Comparison of ENCODE assay signal across 13 mouse cellular contexts in genomic region chr10:122693911-122694618, GRCm38 (mm10). TPM values are rescaled to one million over a fixed set of nuclear protein-coding genes. Genes with fewer than 3 reads are reported as not detected.
DNase-seq lines count a peak whose midpoint lies in the region; ATAC-seq and TF ChIP-seq lines count a peak whose summit lies in the region.
"Had no signal": no experiment of that assay in that cellular context is flagged by ENCODE, and none has a peak within 500 bp of the region (broad histone marks: within the 10 kb centered on the region; RNA-seq: fewer than 3 reads in every experiment).

No protein-coding gene starts in this region.

- TF ChIP-seq POLR2A in cerebellum, adult 2 months (IDR thresholded peaks at IDR 0.05; ENCODE audit: borderline replicate concordance, insufficient read depth, low read length) = no peak

- no peak overlapping the region for H3K9ac ChIP-seq in kidney, embryonic 14.5 days (ENCODE audit: low read depth, low read length)
- no peak overlapping the region for H3K9ac ChIP-seq in stomach, embryonic 16.5 days (ENCODE audit: low read length)
- no peak overlapping the region for H3K9ac ChIP-seq in stomach, postnatal 0 days (ENCODE audit: low read length)
- no peak overlapping the region for H3K9ac ChIP-seq in limb, embryonic 13.5 days
- H3K9ac ChIP-seq: forebrain, postnatal 0 days; liver, embryonic 12.5 days had no signal

- no peaks in the 10 kb centered on the region for H3K9me3 ChIP-seq in kidney, embryonic 14.5 days (ENCODE audit: control insufficient read depth, low read length)
- no peaks in the 10 kb centered on the region for H3K9me3 ChIP-seq in stomach, embryonic 16.5 days (replicated peaks; ENCODE audit: control insufficient read depth, low read length)
- H3K9me3 ChIP-seq in stomach, postnatal 0 days (ENCODE audit: control insufficient read depth, low read length) = no peaks in the 10 kb centered on the region
- no peaks in the 10 kb centered on the region for H3K9me3 ChIP-seq in limb, embryonic 13.5 days
- H3K9me3 ChIP-seq: heart, embryonic 10.5 days; liver, embryonic 12.5 days had no signal

- peaks cover 7% of the 10 kb centered on the region for H3K4me1 ChIP-seq in kidney, embryonic 14.5 days (ENCODE audit: control insufficient read depth, insufficient read depth, low read length)
- H3K4me1 ChIP-seq in stomach, embryonic 16.5 days (ENCODE audit: control insufficient read depth, insufficient read depth, low read length) = 0 out of 2 replicates have a peak, but pooled peaks cover 5% of the 10 kb centered on the region
- H3K4me1 ChIP-seq in stomach, postnatal 0 days (replicated peaks; ENCODE audit: control insufficient read depth, insufficient read depth) = no peaks in the 10 kb centered on the region
- peaks cover 22% of the 10 kb centered on the region for H3K4me1 ChIP-seq in limb, embryonic 13.5 days
- H3K4me1 ChIP-seq in cerebellum, adult 2 months (ENCODE audit: control insufficient read depth, insufficient read depth, low read length) = peaks cover 16% of the 10 kb centered on the region
- H3K4me1 ChIP-seq: liver, embryonic 12.5 days had no signal

- TF ChIP-seq EP300 in stomach, postnatal 0 days (optimal IDR thresholded peaks at IDR 0.05) = no peak

- no peaks in the 10 kb centered on the region for H3K36me3 ChIP-seq in kidney, embryonic 14.5 days (ENCODE audit: control insufficient read depth, insufficient read depth, low read length)
- H3K36me3 ChIP-seq in stomach, embryonic 16.5 days (ENCODE audit: control insufficient read depth, insufficient read depth, low read length) = no peaks in the 10 kb centered on the region
- no peaks in the 10 kb centered on the region for H3K36me3 ChIP-seq in stomach, postnatal 0 days (ENCODE audit: control insufficient read depth, insufficient read depth, low read length)
- no peaks in the 10 kb centered on the region for H3K36me3 ChIP-seq in limb, embryonic 13.5 days
- H3K36me3 ChIP-seq: G1E; heart, embryonic 10.5 days; liver, embryonic 12.5 days had no signal

- peak; percentile 69; the same call in 1 of the 2 replicates for ATAC-seq in kidney, embryonic 14.5 days (ENCODE audit: low FRiP score, low TSS enrichment)
- ATAC-seq in stomach, embryonic 16.5 days (ENCODE audit: insufficient read depth, low FRiP score) = peak; percentile 44; the same call in 1 of the 2 replicates
- ATAC-seq in stomach, postnatal 0 days (ENCODE audit: low FRiP score, low TSS enrichment) = no peak
- ATAC-seq in limb, embryonic 13.5 days (ENCODE audit: low FRiP score, low read depth) = no peak
- ATAC-seq: liver, embryonic 12.5 days had no signal

- WGBS in kidney, embryonic 14.5 days = 57% methylated on average over 17 of the region's 17 CpGs
- 74% methylated on average over 12 of the region's 17 CpGs for WGBS in stomach, embryonic 16.5 days
- 80% methylated on average over 17 of the region's 17 CpGs for WGBS in stomach, postnatal 0 days
- WGBS in limb, embryonic 13.5 days = 66% methylated on average over 17 of the region's 17 CpGs
- 91% methylated on average over 17 of the region's 17 CpGs for WGBS in cerebellum, adult 2 months

- H3K4me3 ChIP-seq in kidney, embryonic 14.5 days (ENCODE audit: low read length) = no peak overlapping the region
- no peak overlapping the region for H3K4me3 ChIP-seq in stomach, embryonic 16.5 days (replicated peaks; ENCODE audit: low read length)
- no peak overlapping the region for H3K4me3 ChIP-seq in stomach, postnatal 0 days (ENCODE audit: low read depth, low read length)
- H3K4me3 ChIP-seq in limb, embryonic 13.5 days = no peak overlapping the region
- no peak overlapping the region for H3K4me3 ChIP-seq in cerebellum, adult 2 months (replicated peaks; ENCODE audit: insufficient read depth, low read depth, low read length)
- H3K4me3 ChIP-seq: heart, embryonic 10.5 days; liver, embryonic 12.5 days had no signal

- DNase-seq in kidney, postnatal 10 days = no peak
- DNase-seq in stomach, postnatal 0 days (ENCODE audit: low spot score) = no peak
- no peak for DNase-seq in adrenal gland, postnatal 10 days
- DNase-seq in testis, postnatal 14 days (ENCODE audit: low spot score) = no peak
- DNase-seq in cerebellum, adult 2 months = no peak
- DNase-seq: lung, postnatal 36 days had no signal

- H3K4me2 ChIP-seq in kidney, embryonic 14.5 days (replicated peaks; ENCODE audit: low read depth, low read length) = no peak overlapping the region
- no peak overlapping the region for H3K4me2 ChIP-seq in stomach, embryonic 16.5 days (ENCODE audit: low read depth, low read length)
- H3K4me2 ChIP-seq in stomach, postnatal 0 days (replicated peaks; ENCODE audit: low read depth) = no peak overlapping the region
- H3K4me2 ChIP-seq in limb, embryonic 13.5 days (replicated peaks) = no peak overlapping the region; the same call in 1 of the 2 replicates
- H3K4me2 ChIP-seq: liver, embryonic 12.5 days had no signal

- no peaks in the 10 kb centered on the region for H3K27me3 ChIP-seq in kidney, embryonic 14.5 days (ENCODE audit: control insufficient read depth, insufficient read depth, low read length)
- no peaks in the 10 kb centered on the region for H3K27me3 ChIP-seq in stomach, embryonic 16.5 days (ENCODE audit: control insufficient read depth, insufficient read depth, low read length)
- no peaks in the 10 kb centered on the region for H3K27me3 ChIP-seq in stomach, postnatal 0 days (ENCODE audit: control insufficient read depth, insufficient read depth, low read length)
- no peaks in the 10 kb centered on the region for H3K27me3 ChIP-seq in limb, embryonic 13.5 days
- H3K27me3 ChIP-seq in cerebellum, adult 2 months (ENCODE audit: control insufficient read depth, insufficient read depth, low read length) = no peaks in the 10 kb centered on the region
- H3K27me3 ChIP-seq: liver, embryonic 12.5 days had no signal

- TF ChIP-seq CTCF in stomach, postnatal 0 days (IDR thresholded peaks at IDR 0.05; ENCODE audit: low read depth) = no peak
- TF ChIP-seq CTCF in cerebellum, adult 2 months (IDR thresholded peaks at IDR 0.05; ENCODE audit: borderline replicate concordance, insufficient read depth, low read depth, low read length) = no peak

- no peak overlapping the region for H3K27ac ChIP-seq in kidney, embryonic 14.5 days (ENCODE audit: low read depth, low read length)
- H3K27ac ChIP-seq in stomach, embryonic 16.5 days (ENCODE audit: low read length) = no peak overlapping the region
- H3K27ac ChIP-seq in stomach, postnatal 0 days (replicated peaks) = no peak overlapping the region
- 0 out of 2 replicates have a peak overlapping the region, but pooled peaks have one; percentile 33 for H3K27ac ChIP-seq in limb, embryonic 13.5 days
- H3K27ac ChIP-seq in cerebellum, adult 2 months (ENCODE audit: insufficient read depth, low read length) = no peak overlapping the region
- H3K27ac ChIP-seq: heart, embryonic 10.5 days; liver, embryonic 12.5 days had no signal

RNA-seq across cellular contexts. Expression of gene Ppm1h, which starts 15.5 kb away (rescaled TPM):
- 17.3 and 22.2 TPM in 2 replicates for polyA plus RNA-seq in kidney, embryonic 14.5 days (2014; fragmentation: Nextera tagmentation; extraction: Ambion mirVana)
- polyA plus RNA-seq in stomach, embryonic 16.5 days (2015; fragmentation: Nextera tagmentation; extraction: Ambion mirVana) = 9.8 and 10.3 TPM in 2 replicates
- 7.5 and 7.6 TPM in 2 replicates for polyA plus RNA-seq in stomach, postnatal 0 days (2015; fragmentation: Nextera tagmentation; extraction: Ambion mirVana)
- 4.1 and 4.8 TPM in 2 replicates for polyA plus RNA-seq in limb, embryonic 13.5 days (2015; fragmentation: Nextera tagmentation; extraction: Ambion mirVana)
- total RNA-seq in adrenal gland, postnatal 10 days (2021) = 10 to 100 TPM; 13.0 to 15.7 TPM
- polyA plus RNA-seq in cerebellum, adult 2 months (2012; rRNA removed) = 30.4 and 32.0 TPM in 2 replicates
- polyA plus RNA-seq: G1E had no signal

Comparison
In these comparisons a context has a peak if more than half of its experiments do, and no peak if none do; other contexts are left out.
1. ATAC-seq: peak in kidney, embryonic 14.5 days (single experiment) and stomach, embryonic 16.5 days (single experiment); none in stomach, postnatal 0 days (single experiment) and limb, embryonic 13.5 days (single experiment).